Mouse (Mus musculus) midbrain, embryonic 10.5 days (tissue): ENCODE data around the gene Vps13c. TPM values are rescaled to one million over a fixed set of nuclear protein-coding genes. Genes with fewer than 3 reads are reported as not detected.

Source experiments
- DNase-seq: peaks from one replicate; pipeline ENCODE4 v3.0.0-alpha.2; 2017; ENCODE audit warnings: low spot score
- H3K27ac ChIP-seq: fragments of 300-500 bp; sonication (generic); replicated peaks from 2 replicates; pipeline ENCODE4 v1.5.1; 2016; ENCODE audit warnings: mild to moderate bottlenecking
- H3K27me3 ChIP-seq: fragments of 300-500 bp; sonication (generic); 2 replicates; pipeline ENCODE4 v1.6.1; 2016; ENCODE audit warnings: low read depth, mild to moderate bottlenecking; ENCODE audit not compliant: poor library complexity, severe bottlenecking
- H3K36me3 ChIP-seq: fragments of 300-500 bp; sonication (generic); 2 replicates; pipeline ENCODE4 v1.6.1; 2016; ENCODE audit warnings: mild to moderate bottlenecking, moderate library complexity
- H3K4me1 ChIP-seq: fragments of 300-500 bp; sonication (generic); 2 replicates; pipeline ENCODE4 v1.6.1; 2016
- H3K4me3 ChIP-seq: fragments of 300-500 bp; sonication (generic); 2 replicates; pipeline ENCODE4 v1.5.1; 2016; ENCODE audit warnings: mild to moderate bottlenecking, moderate library complexity
- H3K9me3 ChIP-seq: fragments of 300-500 bp; sonication (generic); replicated peaks from 2 replicates; pipeline ENCODE4 v1.6.1; 2016; ENCODE audit warnings: mild to moderate bottlenecking
- WGBS: fragments of 180-500 bp; shearing (Covaris S2); methylation state at CpG from one replicate; pipeline ENCODE4 v1.1.7; 2016; 5-methylcytosine and 5-hydroxymethylcytosine counted together
- polyA plus RNA-seq: library from polyadenylated mRNA; unstranded; fragments of >200 nt; fragmentation: Nextera tagmentation; extraction: Ambion mirVana; gene quantifications from 2 replicates; pipeline ENCODE4 v1.2.1, GENCODE M21; 2016

The Vps13c gene
- polyA plus RNA-seq: 4.0 and 5.1 TPM in 2 replicates

GRCm38 (mm10) chr9:67839981-67840859 lies at the start of gene Vps13c:
Vps13c (plus strand) TSS chr9:67840396.
- H3K4me1 ChIP-seq: peaks cover 13% of the 10 kb centered on the region
- peak; percentile 89 for DNase-seq
- no peaks in the 10 kb centered on the region for H3K27me3 ChIP-seq
- H3K27ac ChIP-seq: peak within 1 kb of the TSS; percentile 92
- no peaks in the 10 kb centered on the region for H3K36me3 ChIP-seq
- no peaks in the 10 kb centered on the region for H3K9me3 ChIP-seq
- peak within 1 kb of the TSS; percentile 79 for H3K4me3 ChIP-seq
- WGBS: under 1% methylated on average over 51 of the region's 53 CpGs

DNA sequence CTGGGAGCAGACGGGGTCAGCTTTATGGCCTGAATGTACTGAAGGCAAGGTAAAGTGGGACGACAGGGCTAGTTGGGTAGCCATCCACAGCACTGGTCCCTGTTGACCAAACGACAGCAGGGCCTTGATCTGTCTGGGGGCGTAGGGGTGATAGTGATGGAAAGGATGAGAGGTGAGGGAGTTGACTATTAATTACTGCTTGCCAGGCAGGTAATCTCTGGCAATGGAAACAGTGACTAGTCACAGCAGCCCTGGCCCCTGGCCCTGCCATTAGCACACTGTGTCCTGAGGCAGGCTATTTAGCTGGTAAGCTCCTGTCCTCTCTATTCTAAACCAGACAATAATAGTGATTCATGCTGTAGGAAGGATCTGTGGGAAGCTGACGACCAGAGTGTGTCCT lies 47.8 kb upstream of the Vps13c start:
- Histone ChIP-seq H3K4me3 (no peak overlapping the region), H3K9me3 (no peaks in the 10 kb centered on the region), H3K36me3 (no peaks in the 10 kb centered on the region), H3K4me1 (peaks cover 8% of the 10 kb centered on the region; the same call in 1 of the 2 replicates), H3K27me3 (no peaks in the 10 kb centered on the region), H3K27ac (no peak overlapping the region)
- WGBS: 84% methylated on average over 5 of the region's 5 CpGs
- no peak for DNase-seq

- WGBS: 90% methylated on average over 6 of the region's 6 CpGs
Observed at GRCm38 (mm10) chr9:67793501-67793900, 46.7 kb upstream of the Vps13c start.

DNA sequence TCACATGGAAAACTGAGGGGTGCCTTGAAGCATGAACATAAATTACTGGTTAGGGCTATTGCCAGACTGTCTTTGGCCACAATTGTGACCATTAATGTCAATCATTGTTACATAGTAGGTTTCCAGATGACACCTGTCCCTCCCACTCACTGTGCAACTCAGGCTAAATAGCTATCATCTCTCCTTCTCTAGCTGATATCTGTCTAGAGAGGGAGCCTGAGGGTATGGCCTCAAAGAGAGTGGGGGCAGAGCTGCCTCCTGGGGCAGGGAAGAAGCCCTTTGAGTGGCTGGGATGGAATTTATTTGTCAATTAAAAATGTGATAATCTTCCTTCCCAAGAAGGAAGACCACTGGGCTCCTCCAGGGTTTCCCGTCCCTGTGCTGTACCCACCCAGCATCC lies 46.0 kb upstream of the Vps13c start:
- no peak for DNase-seq
- 90% methylated on average over 1 of the region's 1 CpGs for WGBS
- H3K27ac ChIP-seq: 0 out of 2 replicates have a peak overlapping the region, but pooled peaks have one; percentile 46
- H3K9me3 ChIP-seq: no peaks in the 10 kb centered on the region
- no peaks in the 10 kb centered on the region for H3K27me3 ChIP-seq
- H3K4me1 ChIP-seq: peaks cover 8% of the 10 kb centered on the region; the same call in 1 of the 2 replicates
- H3K36me3 ChIP-seq: no peaks in the 10 kb centered on the region
- no peak overlapping the region for H3K4me3 ChIP-seq

More at GRCm38 (mm10) chr9:67793501-67793900, 46.7 kb upstream of the Vps13c start:
- H3K9me3 ChIP-seq: no peaks in the 10 kb centered on the region
- no peaks in the 10 kb centered on the region for H3K36me3 ChIP-seq
- no peak overlapping the region for H3K27ac ChIP-seq
- no peak overlapping the region for H3K4me3 ChIP-seq
- no peaks in the 10 kb centered on the region for H3K27me3 ChIP-seq
- H3K4me1 ChIP-seq: peaks cover 8% of the 10 kb centered on the region; the same call in 1 of the 2 replicates
- no peak for DNase-seq

- Histone ChIP-seq H3K4me1 (peaks cover 8% of the 10 kb centered on the region; the same call in 1 of the 2 replicates), H3K27ac (0 out of 2 replicates have a peak overlapping the region, but pooled peaks have one; percentile 46), H3K27me3 (no peaks in the 10 kb centered on the region), H3K36me3 (no peaks in the 10 kb centered on the region), H3K4me3 (no peak overlapping the region), H3K9me3 (no peaks in the 10 kb centered on the region)
- 88% methylated on average over 4 of the region's 4 CpGs for WGBS
- DNase-seq: no peak
Observed at GRCm38 (mm10) chr9:67794668-67795067, 45.5 kb upstream of the Vps13c start.

- 82% methylated on average over 14 of the region's 14 CpGs for WGBS
- Histone ChIP-seq H3K27me3 (no peaks in the 10 kb centered on the region), H3K27ac (peak overlapping the region; percentile 47; the same call in 1 of the 2 replicates), H3K4me1 (peaks cover 8% of the 10 kb centered on the region; the same call in 1 of the 2 replicates), H3K9me3 (no peaks in the 10 kb centered on the region), H3K4me3 (no peak overlapping the region), H3K36me3 (no peaks in the 10 kb centered on the region)
- no peak for DNase-seq
Observed at GRCm38 (mm10) chr9:67795205-67795675, 45.0 kb upstream of the Vps13c start.

DNA sequence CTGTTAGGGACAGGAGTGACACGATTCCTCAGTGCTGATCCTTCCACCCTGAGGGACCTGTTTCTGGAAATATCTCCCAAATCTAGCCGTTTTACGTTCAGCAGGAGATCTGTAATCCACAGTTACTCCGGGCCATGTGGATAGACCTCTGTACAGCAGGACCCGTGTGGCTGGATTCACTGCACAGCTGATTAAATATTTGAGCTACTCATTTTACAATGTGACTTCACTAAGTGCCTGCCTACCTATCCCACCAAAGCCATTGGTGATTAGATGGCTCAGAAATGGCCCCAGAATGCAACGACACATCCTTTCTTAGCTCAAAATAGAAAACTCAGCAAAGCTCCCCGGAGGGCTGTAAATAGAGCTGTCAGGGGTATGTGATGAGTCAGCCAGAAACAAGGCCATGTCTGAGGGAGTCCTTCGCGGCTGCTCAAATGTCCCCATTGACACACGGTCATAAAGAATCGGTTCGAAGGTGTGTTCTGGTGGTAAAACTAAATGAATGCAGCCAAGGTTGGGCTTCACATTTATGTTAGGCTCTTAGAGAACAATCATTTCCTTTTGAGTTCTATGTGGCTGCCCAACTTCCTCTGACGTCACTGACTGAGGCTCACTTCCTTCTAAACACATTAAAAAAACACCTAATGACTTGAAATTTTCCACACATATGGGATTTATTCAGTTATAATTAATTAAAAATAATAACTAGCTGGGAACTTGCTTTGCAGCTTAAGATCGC lies 40.9 kb upstream of the Vps13c start:
- WGBS: 84% methylated on average over 14 of the region's 14 CpGs

DNA sequence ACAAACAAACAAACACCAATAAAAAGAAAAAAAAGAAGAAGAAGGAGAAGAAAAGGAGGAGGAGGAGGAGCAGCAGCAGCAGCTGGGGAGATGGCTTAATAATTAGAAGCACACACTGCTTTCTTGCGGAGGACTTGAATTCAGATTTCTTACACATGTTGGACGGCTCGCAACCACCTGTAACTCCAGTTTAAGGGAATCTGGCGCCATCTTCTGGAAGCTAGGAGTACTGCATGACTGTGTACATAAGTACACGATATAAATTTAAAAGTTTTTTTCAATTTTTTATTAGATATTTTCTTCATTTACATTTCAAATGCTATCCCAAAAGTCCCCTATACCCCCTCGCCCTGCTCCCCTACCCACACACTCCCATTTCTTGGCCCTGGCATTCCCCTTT lies 38.0 kb upstream of the Vps13c start:
- DNase-seq: peak; percentile 32
- no peaks in the 10 kb centered on the region for H3K9me3 ChIP-seq
- no peaks in the 10 kb centered on the region for H3K4me1 ChIP-seq
- H3K27me3 ChIP-seq: no peaks in the 10 kb centered on the region
- H3K36me3 ChIP-seq: no peaks in the 10 kb centered on the region
- H3K4me3 ChIP-seq: no peak overlapping the region
- WGBS: 37% methylated on average over 6 of the region's 6 CpGs
- H3K27ac ChIP-seq: no peak overlapping the region

More for the DNA sequence above, 40.9 kb upstream of the Vps13c start:
- Histone ChIP-seq H3K27ac (no peak overlapping the region), H3K36me3 (no peaks in the 10 kb centered on the region), H3K9me3 (no peaks in the 10 kb centered on the region), H3K4me3 (no peak overlapping the region), H3K27me3 (no peaks in the 10 kb centered on the region), H3K4me1 (peaks cover 8% of the 10 kb centered on the region; the same call in 1 of the 2 replicates)
- DNase-seq: no peak

DNA sequence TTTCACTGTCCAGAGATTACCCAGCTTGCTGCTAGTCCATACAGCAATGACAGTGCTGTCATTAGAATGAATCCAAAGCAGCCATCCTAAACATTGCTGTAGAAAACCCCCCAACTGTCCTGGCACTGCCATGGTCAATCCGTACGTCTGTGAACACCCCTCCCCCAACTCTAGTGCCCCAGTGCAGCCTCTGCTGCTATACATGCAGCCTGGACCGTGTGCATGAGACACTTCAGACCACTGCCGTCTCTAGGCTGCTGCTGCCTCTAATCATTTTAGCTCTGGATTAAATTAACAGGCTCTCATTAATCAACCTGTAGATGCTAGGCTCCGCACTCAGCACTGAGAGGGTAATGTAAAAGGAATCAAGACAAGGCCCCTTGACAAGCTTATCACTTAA lies 33.2 kb upstream of the Vps13c start:
- Histone ChIP-seq H3K4me1 (no peaks in the 10 kb centered on the region), H3K36me3 (no peaks in the 10 kb centered on the region), H3K27ac (no peak overlapping the region), H3K4me3 (no peak overlapping the region), H3K9me3 (no peaks in the 10 kb centered on the region), H3K27me3 (no peaks in the 10 kb centered on the region)
- WGBS: 85% methylated on average over 5 of the region's 5 CpGs
- no peak for DNase-seq

DNA sequence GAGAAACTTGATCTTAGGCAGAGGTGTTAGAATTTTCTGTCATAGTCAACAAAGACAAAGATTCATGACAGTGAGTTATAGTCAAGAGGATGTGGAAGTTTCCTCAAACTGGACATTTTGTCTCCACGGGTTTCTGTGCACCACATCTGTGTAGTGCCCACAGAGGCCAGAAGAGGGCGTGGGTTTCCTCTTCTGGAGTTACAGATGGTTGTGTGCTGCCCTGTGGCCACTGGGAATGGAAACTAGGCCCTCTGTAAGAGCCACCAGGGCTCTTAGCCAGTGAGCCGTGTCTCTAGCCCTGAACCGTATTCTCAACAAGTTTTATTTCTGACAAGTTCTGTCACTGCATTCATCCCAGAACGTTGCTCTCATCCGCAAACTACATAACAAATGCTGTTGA lies 29.7 kb upstream of the Vps13c start:
- no peak for DNase-seq
- no peaks in the 10 kb centered on the region for H3K36me3 ChIP-seq
- peaks cover 8% of the 10 kb centered on the region for H3K4me1 ChIP-seq
- no peaks in the 10 kb centered on the region for H3K9me3 ChIP-seq
- no peaks in the 10 kb centered on the region for H3K27me3 ChIP-seq
- no peak overlapping the region for H3K27ac ChIP-seq
- WGBS: 69% methylated on average over 6 of the region's 6 CpGs
- H3K4me3 ChIP-seq: no peak overlapping the region

DNA sequence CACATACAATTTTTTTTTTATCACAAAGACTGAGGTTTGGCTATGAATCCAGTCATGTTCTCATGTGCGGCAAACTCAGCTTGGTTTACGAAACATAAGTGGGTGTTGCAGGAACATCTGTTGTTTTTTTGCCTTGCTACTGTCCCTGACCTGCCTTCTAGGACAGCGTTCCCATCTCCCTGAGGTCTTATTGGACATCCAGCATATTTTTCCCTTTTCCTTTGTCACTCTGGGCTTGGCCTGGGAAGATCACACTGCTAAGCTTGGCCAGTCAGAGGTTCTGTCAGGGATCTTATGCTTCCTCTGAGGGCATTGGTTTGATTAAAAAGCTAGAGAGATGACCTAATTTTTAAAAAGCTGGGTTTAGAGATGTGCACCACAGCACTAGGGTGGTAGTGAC lies 29.1 kb upstream of the Vps13c start:
- no peak for DNase-seq
- Histone ChIP-seq H3K36me3 (no peaks in the 10 kb centered on the region), H3K9me3 (no peaks in the 10 kb centered on the region), H3K4me1 (peaks cover 8% of the 10 kb centered on the region), H3K27ac (no peak overlapping the region), H3K27me3 (no peaks in the 10 kb centered on the region), H3K4me3 (no peak overlapping the region)
- 94% methylated on average over 3 of the region's 3 CpGs for WGBS

DNA sequence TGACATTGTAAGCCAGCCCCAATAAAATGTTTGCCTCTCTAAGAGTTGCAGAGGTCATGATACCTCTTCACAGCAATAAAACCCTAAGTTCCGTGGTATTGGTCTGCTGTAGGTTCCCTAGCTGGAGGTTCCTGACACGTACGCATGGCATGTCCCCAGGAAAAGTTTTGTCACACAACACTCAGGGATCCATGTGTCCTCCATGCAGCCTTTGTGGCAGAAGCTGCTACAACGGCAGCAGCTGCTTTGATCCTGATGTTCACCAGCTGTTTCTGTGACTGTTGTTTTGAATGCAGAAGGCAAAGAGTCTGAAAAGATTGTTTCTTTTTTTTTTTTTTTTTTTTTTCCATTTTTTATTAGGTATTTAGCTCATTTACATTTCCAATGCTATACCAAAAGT lies 27.0 kb upstream of the Vps13c start:
- DNase-seq: no peak
- Histone ChIP-seq H3K36me3 (no peaks in the 10 kb centered on the region), H3K4me1 (peaks cover 8% of the 10 kb centered on the region)

More for the DNA sequence above, 27.0 kb upstream of the Vps13c start:
- Histone ChIP-seq H3K9me3 (no peaks in the 10 kb centered on the region), H3K27me3 (no peaks in the 10 kb centered on the region), H3K27ac (no peak overlapping the region), H3K4me3 (no peak overlapping the region)
- 80% methylated on average over 4 of the region's 4 CpGs for WGBS
